Mouse (Mus musculus) cerebellum, adult 9-11 months (tissue): ENCODE measurements around the gene Rasgrf2.

Experiments
- DNase-seq: peaks from one replicate; pipeline ENCODE4 v3.0.0; 2022

Rasgrf2 gene

DNA sequence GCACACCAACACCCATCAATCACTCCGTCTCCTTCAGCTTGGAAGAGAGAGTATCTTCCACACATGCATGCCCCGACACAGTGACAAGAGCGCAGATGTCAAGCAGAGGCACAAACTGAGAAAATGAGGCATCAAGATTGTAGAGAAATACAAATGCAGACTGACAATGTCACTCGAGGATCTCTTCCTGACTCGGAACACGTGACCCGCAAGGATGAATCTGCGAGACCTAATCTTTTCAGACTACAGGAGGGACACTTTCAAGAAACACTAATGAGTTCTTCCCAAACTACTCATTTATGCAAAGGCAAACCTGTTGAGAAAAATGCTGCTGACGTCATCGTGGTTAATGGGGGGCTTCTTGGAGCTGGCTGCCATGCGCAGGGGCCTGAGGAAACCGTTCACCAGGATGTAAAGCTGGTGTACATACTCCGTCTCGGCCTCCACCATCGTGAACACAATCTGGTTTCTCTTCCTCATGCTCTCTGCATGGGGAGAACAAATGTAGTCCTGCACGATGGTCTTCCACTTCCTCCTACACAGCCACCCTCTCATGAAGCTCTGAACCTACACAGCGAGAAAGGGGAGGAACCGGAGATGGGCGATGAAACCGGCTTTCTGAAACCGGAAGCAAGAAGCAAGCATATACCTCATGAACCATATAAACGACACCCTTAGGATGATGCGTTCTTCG is 100.9 kb downstream of the Rasgrf2 start:
- no peak for DNase-seq

DNA sequence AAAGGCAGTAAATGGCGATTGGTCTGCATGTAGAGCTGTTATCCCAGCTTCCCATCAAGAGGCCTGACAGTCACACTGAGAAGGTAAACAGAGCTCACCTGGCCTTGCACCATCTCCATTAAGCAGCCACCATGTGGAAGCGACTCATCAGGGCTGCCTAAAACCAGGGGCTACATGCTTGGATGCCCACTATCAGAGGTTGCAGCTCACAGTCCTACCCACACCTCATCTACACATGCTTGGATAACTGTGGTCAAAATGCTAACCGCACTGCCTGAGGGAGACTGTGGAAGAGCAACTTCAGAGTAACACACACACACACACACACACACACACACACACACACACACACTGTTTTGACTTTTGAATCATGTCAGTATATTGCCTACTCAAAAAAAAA is 101.8 kb downstream of the Rasgrf2 start:
- no peak for DNase-seq

DNA sequence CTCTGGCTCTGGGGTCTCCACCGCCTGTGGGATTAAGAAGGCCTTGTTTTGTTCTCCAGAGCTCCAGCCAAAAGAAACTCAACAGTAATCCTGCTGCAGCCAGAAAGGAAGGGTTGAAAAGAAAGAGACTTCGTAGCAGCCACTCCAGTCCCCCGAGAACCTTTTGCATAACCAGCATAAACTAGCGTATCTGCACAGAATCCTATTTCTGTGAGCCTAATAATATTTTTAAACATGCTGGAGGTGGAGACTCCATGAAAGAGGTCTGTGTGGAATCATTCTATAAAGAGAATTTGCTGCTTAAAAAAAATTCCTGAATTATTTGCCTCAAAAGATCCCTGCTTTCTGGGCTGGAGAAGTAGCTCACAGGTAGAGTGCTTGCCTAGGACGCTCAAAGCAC is 103.5 kb downstream of the Rasgrf2 start:
- DNase-seq, result no peak

DNA sequence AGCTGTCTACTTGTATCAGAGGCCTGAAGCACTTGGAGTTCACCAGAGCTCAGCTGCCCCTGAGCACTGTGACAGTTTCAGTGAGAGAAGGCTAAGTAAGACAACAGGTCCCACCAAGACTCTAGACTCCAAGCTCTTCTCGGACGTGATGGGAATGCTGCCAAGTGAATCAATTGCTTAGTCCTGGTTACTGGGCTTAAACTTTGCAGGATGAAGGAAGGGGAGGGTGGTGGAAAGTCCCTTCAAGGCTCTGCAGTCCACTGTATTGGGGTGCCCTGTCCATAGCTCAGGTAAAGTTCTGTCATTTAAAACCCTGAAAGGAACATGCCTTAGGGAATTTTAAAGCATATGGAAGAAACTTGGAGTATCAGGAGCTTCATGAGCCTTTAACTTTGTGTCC is 104.8 kb downstream of the Rasgrf2 start:
- DNase-seq, result no peak

DNA sequence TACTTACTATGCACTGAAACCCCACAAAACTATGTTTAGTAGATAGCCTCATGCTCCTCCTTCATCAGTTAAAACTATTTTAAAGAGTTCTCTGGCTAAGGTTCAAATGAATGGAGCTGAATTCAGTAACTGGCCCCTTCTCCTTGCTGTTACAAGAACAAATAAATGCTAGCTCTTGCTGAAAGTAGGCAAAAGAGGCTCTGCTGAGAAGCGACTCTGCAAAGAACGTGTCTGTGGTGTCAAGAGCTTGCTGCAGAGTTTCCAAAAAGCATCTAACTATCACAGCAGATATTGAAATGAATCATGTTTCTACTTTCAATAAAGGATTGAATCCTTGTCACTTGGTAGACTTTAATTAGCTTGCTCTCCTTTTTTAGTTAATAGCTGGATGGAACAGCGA is 106.3 kb downstream of the Rasgrf2 start:
- DNase-seq, result no peak

DNA sequence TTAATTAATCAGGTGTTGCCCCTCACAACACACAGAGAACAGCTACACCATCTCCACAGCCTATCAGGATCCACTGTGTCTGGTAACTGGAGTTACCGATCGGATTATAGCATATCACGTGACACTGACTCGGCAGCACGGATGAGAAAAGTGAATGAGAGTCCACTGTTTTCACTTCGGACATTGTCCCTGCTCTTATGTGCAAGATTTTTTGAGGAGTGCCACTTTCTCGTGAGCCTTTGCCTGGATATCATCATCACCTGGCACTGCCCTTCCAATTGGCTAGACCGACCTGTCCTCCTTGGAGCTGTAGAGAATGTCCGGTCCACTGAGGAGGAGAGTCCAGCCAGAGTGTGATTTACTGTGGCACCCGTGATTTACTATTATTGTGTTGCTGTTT is 109.3 kb downstream of the Rasgrf2 start:
- no peak for DNase-seq

DNA sequence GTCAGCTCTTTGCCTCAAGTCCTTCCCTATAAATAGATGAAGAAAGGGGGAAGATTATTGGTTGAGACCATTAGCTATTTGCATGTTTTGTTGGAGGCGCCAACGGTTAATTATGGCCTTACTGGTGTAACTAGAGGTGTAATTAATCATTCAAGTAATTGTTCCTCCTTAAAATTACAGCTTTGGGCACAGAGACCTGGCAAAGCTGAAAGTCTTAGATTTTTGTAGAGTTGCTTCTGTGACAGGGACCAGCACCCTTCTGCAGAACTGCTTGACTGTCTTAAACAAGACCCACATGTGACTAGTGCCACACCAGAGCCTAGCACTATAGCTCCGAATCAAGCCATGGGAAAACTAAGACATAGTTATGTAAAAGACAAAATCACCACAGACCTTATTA is 134.5 kb downstream of the Rasgrf2 start:
- no peak for DNase-seq

DNA sequence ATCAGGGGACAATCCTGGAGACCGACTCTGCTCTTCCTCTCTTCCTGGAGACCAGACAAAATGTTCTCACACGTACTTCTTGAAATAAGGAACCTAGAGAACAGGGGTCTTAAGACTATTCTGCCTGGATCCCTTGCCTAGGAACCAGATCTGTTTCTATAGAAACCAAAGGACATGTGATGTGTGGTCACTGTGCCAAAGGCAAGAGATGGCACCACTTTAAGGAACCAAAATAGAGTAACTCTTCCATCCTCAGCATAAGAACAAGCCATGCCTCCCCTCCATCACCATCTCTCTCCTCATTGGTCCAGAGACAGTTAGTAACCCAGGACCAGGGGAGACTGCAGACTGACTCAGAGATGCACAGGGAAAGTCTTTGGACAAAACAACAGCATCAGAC is 140.0 kb downstream of the Rasgrf2 start:
- DNase-seq, result no peak

DNA sequence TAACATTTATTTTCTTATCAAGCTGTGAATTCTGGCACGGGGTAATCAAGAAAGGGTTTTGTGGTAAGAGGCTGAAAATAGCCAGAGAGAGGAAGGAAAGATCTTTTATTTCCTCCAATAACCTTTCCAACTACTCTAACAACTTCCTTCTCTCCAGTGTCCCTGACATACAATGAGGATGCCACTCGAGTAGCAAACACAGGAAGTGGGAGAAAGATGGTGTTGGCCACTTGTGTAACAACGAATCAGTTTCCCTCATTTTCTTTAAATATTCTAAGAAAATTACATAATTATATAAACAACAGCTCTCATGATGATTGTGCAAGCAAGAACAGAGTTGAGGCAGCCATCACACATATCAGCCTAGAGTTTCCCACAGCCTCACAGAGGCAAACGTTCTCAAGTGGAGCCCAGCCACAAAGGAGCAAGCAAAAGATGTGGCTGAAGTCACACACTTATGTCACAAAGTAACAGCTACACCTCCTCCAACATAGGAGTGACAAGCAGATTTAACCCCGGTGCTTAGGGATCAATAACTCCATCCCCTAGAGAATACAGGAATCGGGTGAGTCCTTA is 140.7 kb downstream of the Rasgrf2 start:
- DNase-seq, result no peak

DNA sequence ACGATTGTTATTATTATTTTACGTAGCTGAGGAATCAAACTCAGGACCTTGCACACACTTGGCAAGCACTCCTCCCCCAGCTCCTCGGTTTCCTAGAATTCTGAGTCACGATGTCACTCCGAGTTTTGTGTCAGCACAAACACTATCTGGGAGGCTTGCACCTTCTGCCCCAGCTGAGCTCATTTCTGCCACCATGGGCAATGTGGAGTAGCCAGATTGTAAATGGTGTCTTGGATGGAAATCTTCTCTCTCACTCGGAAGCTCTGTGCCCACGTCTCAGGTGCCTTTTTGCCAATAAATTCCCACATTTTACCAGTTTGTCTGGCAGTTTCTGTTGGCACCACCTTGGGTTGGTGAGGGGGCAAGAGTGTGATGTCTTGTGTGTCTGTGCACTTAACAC is 143.1 kb downstream of the Rasgrf2 start:
- DNase-seq, result no peak

DNA sequence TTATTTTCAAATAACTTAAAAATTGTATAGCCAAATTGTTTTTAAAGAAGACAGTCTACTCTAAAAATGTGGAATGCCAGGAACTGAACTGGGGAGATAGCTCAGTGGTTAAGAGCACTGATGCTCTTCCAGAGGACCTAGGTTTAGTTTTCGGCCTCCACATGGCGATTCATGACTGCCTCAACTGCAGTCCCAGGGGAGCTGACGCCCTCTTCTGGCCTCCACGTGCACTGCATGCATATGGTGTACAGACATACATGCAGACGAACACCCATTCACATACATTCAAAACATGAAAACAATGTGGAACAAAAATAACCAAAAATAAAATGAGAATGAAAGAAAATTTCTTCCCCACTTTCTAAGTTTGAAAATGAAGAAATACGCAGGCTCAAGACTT is 144.5 kb downstream of the Rasgrf2 start:
- DNase-seq, result no peak

DNA sequence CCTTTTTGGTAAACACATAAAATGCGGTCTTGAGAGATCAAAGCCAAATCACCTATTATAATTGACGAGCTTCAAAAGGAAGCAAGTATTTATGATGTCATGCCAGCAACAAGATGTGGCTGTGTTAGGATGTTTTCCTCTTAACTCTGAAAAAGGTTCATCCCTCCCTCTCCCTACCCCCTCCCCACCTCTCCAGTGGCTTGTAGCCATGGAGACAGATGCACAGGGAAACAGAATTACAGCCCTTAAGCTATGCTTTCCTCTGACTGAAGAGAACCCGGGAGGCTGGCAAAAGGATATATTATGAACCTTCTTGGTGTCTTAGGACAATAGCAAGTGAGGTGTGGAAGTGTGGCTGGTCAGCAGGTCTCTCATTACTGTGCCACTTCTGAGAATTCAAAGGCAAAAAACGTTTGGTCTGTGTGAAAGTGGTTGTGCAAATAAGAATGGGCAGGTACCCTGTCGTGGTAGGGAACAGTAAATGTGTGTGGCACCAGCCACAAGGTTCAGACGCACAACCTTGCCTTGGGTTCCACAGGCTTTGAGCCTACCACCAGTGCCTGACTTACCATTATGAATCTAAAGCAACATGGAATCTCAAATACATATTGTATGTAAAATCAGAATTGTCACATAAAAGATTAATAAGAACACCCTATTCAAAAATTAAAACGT is 145.4 kb downstream of the Rasgrf2 start:
- DNase-seq, result no peak

DNA sequence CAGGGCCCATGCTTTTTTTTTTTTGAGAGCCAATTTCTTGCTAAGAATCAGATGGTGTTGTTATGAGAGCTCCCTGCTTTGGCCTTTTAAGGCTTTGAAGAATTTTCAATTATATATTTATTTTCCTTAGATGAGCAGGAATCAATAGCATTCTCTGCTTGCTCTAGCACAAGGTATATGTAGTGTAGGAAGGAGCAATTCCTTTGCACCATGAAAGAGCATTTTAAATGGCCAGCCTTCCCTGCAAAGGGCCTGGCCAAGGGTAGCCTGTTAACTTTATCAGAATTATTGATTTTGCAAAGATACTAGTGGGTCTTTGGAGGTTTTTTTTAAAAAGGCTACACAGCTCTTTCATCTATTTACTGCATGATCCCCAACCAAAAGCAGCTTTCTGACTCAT is 146.4 kb downstream of the Rasgrf2 start:
- DNase-seq, result no peak

DNA sequence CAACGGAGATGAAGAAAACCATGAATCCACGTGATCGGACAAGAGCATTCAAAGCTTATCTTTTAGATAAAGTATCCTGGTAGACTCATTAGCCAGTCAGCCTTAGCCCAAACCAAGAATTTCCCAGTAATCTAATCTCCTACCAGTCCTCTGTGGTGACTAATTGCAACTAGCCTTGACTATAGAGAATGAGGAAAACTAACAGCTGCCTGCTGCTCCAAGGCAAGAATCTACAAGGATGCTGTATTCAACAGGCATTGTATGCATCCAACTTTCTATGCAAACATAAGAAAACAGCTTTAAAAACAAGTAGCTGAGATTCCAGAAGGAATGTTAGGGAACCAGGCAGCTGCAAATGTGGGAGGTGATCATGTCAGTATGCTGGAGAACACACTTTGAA is 149.4 kb downstream of the Rasgrf2 start:
- no peak for DNase-seq

DNA sequence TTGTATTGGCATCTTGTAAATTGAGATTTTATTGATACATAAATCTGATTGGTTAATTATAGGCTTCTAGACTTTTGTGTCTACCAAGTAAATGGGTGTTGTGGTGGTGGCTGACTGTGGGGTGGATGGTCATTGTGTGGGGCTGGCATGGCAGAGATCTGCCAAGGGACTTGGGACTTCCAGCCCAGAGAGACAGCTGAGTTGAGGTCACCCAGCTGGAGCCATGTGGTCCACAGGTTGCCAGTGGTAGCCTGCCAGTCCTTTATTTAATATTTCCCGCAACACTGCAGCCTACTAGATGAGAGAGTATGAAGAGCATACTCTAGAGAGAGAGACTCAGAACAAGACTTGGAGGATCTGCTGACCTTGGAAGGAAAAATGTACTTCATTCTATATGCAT is 150.0 kb downstream of the Rasgrf2 start:
- no peak for DNase-seq

DNA sequence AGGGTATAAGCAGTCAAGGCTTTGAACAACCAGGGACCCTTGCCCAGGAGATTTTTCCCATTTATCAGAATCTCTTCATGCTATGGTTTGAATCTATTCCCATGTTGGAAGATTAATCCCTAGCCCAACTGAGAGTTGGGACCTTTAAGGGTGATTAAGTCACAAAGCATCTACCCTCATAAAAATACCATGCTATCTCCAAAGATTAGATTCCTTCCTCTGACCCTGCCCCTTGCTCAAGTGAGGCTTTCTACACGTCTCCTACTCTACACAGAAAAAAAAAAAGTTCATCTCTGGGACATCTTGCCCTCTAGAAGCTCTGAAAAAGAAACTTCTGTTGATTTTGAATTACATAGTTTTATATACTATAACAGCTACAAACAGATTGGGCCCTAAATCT is 154.5 kb downstream of the Rasgrf2 start:
- DNase-seq, result no peak

DNA sequence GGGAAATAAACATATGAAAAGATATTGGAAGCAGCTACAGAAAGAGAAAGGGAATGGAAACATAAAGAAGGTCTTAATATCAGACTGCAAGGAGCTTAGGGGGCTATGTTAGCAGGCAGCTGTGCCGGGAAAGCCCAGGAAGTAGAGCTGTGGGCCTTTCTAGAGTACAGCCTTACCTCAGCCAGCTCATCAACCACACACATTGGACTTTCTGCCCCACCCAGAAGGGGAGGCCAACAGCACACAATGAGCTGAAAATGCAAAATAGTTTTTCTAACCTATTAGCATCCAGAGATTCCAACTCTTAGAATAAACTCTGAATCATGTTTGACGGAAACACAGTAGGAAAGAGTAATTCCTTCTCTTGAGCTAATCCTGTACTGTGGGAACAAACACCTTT is 154.9 kb downstream of the Rasgrf2 start:
- no peak for DNase-seq

DNA sequence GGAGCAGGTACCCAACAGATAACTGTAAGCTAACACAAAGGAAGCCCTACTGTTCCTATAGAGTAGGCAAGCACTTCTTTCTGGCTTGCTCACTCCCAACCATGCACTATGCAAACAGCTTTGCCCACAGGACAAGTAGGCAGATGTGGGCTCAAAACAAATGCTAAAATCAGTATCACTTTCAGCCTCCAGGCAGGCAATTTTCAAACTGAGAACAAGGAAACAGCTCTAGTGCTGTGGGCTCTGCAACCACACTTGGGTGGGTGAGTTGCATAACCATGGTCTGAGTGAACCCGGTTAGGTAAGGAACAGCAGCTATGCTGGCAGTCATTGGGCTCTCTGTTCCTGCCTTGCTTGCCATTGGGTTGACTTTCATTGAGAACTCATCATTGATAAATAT is 157.3 kb downstream of the Rasgrf2 start:
- DNase-seq, result no peak

DNA sequence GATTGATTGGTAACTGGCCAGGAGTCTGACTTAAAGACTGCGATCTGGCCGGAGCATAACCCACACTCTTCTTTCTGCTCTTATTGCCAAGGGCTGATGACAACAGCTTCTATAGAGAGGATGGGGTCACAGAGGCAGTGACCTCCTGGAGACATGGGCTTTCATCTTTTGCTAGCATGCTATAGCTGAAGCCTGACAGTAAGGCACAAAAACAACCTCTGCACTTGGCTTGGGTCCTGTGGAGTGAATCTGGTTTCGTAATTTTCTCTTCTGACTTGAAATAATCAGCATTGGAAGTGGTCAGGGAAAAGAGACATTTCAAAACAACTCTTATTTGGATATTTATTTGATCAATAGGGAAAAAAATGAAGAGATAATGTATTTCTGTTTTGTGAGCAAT is 160.2 kb downstream of the Rasgrf2 start:
- no peak for DNase-seq

DNA sequence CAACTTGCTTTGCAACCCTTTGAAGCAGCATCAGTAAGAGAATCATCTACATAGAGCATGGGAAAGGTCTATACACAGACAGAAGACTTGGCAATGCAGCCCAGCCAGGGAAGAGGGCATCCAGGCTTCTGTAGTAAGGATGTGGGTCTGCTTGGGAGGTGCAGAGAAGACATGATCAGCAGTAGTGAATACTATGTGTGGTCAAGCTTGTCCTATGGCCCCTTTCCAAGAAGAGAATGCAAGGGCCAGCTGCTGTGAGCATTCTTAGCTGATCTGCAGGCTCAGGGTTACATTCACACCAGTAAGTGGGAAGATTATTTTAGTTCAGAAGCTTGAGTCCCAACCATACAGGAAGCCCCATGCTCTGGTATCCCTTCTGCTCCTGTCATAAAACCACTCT is 175.0 kb downstream of the Rasgrf2 start:
- DNase-seq, result no peak

DNA sequence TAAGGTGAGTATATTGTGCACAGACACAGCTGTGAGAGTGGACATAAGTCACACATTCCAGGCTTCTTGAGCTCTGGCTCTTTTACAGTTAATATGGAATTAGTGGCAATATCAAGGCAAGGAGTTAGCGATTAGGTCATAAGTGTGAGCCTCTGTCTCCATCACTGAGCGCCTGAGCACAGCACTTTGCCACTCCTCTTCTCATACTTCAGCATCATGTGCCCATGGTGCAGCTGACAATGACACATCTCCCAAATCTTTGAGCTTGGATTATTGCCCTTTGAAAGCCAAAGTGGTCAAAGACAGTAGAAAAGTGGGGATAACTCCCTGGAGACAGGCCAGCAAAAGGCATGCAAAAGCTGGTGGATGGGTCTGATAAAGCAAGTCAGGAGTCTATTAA is 175.8 kb downstream of the Rasgrf2 start:
- no peak for DNase-seq

DNA sequence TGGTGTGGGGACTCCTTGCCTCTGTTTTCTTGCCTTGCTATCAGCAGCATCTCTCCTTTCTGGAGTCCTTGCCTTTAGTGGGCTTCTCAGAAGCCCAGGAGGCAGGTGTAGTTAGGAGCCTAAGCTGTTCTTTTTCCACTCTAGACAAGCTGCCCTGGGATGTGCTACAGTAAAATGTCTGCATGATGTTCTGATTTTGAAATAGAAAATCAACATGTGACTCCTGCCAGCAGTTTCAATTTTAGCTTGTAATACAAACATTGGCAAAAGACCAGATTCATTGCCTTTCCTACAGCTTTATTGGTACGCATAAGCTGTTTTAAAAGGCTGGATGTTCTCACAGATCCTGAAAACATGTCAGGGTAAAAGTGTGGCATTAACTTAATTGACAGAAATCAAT is 176.3 kb downstream of the Rasgrf2 start:
- DNase-seq, result no peak

DNA sequence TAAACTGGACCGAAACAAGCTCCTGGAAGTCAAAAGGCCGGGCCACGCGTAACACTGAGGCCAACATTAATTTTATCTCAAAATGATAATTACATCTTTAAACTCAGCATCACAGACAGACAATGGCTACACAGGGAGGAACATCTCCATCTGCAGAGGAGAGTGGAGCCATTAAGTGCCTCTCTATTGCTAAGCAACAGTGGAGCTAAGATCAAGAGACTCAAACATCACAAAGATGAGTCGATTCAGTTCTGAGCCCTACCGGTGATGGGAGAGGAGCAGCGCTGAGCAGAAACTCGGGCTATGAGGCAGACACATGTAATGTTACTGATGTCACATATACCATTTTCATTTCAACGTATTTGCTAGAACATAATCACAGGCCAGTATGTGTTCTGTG is 191.3 kb downstream of the Rasgrf2 start:
- no peak for DNase-seq

DNA sequence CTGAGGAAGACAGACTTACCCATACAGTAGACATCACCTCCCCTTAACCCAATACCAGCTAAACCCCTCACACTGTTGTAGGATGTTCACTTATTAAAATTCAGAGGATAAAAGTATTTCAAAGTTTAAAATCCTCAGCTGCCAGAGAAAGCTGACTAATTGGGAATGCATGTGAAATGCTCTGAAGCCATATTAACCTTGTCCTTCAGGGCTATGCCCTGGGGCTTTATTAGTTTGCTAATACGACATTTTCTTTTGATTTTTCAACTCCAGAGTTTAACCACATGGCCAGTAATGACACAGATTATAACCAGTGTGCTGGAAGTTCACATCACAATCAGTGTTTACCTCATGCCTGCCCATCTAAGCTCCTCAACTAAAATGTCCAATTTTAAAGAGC is 192.6 kb downstream of the Rasgrf2 start:
- no peak for DNase-seq

DNA sequence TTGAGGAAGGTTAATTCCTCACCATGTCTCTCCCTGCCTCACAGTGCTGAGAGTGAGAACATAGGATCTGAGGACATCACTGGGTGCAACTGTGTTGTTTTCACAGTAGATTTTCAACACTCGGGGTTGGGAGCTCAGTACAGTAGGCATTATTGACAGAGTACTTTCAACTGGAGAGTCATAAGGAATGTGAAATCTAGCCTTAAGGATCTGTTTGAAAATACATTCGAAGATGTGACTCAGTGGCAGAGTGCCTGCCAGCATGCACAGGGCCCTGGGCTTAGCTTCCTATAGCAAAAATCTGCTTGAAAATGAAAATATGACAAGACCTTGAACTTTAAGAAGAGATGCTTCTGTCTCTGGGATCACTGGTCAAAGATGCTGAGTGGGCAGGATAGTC is 194.2 kb downstream of the Rasgrf2 start:
- DNase-seq, result no peak
